Mouse (Mus musculus) midbrain, embryonic 13.5 days (tissue): ENCODE data around the gene Fryl. TPM values are rescaled to one million over a fixed set of nuclear protein-coding genes. Genes with fewer than 3 reads are reported as not detected.
A peak's percentile ranks its signal among the peaks of the same experiment; 100 is the strongest.

Source experiments
- ATAC-seq: fragments of 200-750 bp; cut with Nextera tagmentation; 2 replicates; pipeline ENCODE4 v1.8.0; 2017; ENCODE audit warnings: mild to moderate bottlenecking, moderate TSS enrichment, moderate library complexity
- H3K27ac ChIP-seq: fragments of 300-500 bp; sonication (generic); 2 replicates; pipeline ENCODE4 v1.5.1; 2015; ENCODE audit warnings: inconsistent platforms, mild to moderate bottlenecking, moderate library complexity
- H3K27me3 ChIP-seq: fragments of 300-500 bp; sonication (generic); 2 replicates; pipeline ENCODE4 v1.6.1; 2015; ENCODE audit warnings: mild to moderate bottlenecking, inconsistent platforms
- H3K36me3 ChIP-seq: fragments of 300-500 bp; sonication (generic); 2 replicates; pipeline ENCODE4 v1.6.1; 2015; ENCODE audit warnings: mild to moderate bottlenecking, inconsistent platforms
- H3K4me1 ChIP-seq: fragments of 300-500 bp; sonication (generic); replicated peaks from 2 replicates; pipeline ENCODE4 v1.6.1; 2015; ENCODE audit warnings: inconsistent platforms
- H3K4me2 ChIP-seq: fragments of 300-500 bp; sonication (generic); replicated peaks from 2 replicates; pipeline ENCODE4 v1.6.1; 2015; ENCODE audit warnings: moderate library complexity, mild to moderate bottlenecking, inconsistent platforms
- H3K4me3 ChIP-seq: fragments of 300-500 bp; sonication (generic); replicated peaks from 2 replicates; pipeline ENCODE4 v1.5.1; 2015; ENCODE audit warnings: mild to moderate bottlenecking, inconsistent platforms
- H3K9ac ChIP-seq: fragments of 300-500 bp; sonication (generic); replicated peaks from 2 replicates; pipeline ENCODE4 v1.6.1; 2015; ENCODE audit warnings: mild to moderate bottlenecking, inconsistent platforms
- H3K9me3 ChIP-seq: fragments of 300-500 bp; sonication (generic); 2 replicates; pipeline ENCODE4 v1.6.1; 2016; ENCODE audit warnings: mild to moderate bottlenecking, inconsistent platforms
- WGBS: fragments of 180-500 bp; shearing (Covaris S2); methylation state at CpG from one replicate; pipeline ENCODE4 v1.1.7; 2015; 5-methylcytosine and 5-hydroxymethylcytosine counted together
- polyA plus RNA-seq: library from polyadenylated mRNA; unstranded; fragments of >200 nt; fragmentation: Nextera tagmentation; extraction: Ambion mirVana; gene quantifications from 2 replicates; pipeline ENCODE4 v1.2.1, GENCODE M21; 2015

Gene Fryl
- polyA plus RNA-seq, 1 experiment from 2014 or later, result 51.2 TPM

DNA sequence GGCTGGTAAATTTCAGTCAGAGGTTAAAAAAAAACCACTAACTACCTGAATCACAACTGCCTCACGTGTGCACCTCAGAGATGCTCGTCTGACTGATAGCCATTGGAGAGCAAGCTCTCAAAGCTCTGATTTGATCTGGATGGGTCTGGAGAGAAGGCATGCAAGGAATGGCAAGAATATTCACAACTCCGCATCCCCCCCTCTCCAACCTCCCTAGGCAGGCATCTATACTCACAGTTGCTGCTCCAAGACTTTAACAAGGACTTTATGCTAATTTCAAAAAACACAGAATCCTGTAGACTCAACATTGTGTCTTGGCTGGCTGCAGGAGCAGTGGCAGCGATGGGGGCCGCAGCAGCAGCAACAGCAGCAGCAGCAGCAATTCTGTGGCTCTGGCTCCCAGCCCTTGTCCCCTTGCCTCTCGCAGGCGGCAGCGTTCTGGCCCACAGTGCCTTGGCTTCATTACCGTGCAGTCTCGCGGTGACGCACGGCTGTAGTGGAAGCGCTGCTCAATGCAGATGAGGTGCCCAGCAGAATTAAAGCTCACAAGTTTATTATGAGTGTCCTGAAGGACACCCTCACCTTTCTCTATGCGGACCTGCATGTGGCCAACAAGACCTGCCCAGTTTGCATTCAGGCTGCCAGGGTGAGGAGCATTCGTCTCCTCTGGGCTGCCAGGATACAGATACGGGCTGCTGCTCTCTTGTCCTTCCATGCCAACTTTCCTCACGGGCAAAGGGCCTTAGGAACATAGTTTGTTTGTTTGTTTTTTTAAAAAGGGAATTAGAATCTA lies 88.2 kb downstream of the Fryl start:
- Histone ChIP-seq H3K9me3 (no peaks in the 10 kb centered on the region), H3K27me3 (no peaks in the 10 kb centered on the region), H3K4me1 (peaks cover 50% of the 10 kb centered on the region), H3K4me3 (no peak overlapping the region), H3K36me3 (no peaks in the 10 kb centered on the region), H3K27ac (peak overlapping the region; percentile 58; the same call in 1 of the 2 replicates), H3K4me2 (peak overlapping the region; percentile 21; the same call in 1 of the 2 replicates), H3K9ac (0 out of 2 replicates have a peak overlapping the region, but pooled peaks have one; percentile 19)
- ATAC-seq, result peak; percentile 59
- WGBS, result 67% methylated on average over 18 of the region's 18 CpGs

DNA sequence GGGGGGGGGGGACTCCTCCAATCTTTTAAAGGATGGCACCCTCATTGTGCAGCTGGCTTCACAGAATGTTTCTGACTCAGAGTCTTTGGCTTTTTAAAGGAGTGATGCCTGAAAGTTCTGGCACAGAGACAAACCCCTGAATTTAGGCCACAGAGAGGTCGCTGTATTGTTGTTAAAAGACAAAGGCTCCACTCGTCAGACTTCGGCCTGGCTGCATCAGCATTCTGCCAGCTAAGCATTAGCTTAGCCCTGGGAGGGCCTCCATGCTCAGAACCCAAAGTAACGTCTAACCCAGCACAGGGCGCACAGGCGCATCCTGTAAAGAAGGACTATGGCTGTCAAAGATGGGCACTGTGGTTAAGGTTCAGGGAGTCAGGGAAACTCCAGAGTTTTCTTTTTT lies 92.4 kb downstream of the Fryl start:
- peak; percentile 61; the same call in 1 of the 2 replicates for ATAC-seq
- Histone ChIP-seq H3K36me3 (no peaks in the 10 kb centered on the region), H3K27me3 (no peaks in the 10 kb centered on the region), H3K4me3 (no peak overlapping the region), H3K27ac (no peak overlapping the region), H3K4me2 (no peak overlapping the region), H3K9me3 (no peaks in the 10 kb centered on the region), H3K4me1 (peaks cover 53% of the 10 kb centered on the region), H3K9ac (no peak overlapping the region)
- 16% methylated on average over 6 of the region's 6 CpGs for WGBS

- H3K4me2 ChIP-seq, result no peak overlapping the region
- H3K4me1 ChIP-seq, result peaks cover 47% of the 10 kb centered on the region
- no peaks in the 10 kb centered on the region for H3K36me3 ChIP-seq
- H3K4me3 ChIP-seq, result no peak overlapping the region
- H3K27ac ChIP-seq, result no peak overlapping the region
- H3K27me3 ChIP-seq, result no peaks in the 10 kb centered on the region
- no peak for ATAC-seq
- 90% methylated on average over 2 of the region's 2 CpGs for WGBS
- no peak overlapping the region for H3K9ac ChIP-seq
- H3K9me3 ChIP-seq, result no peaks in the 10 kb centered on the region
Measured at GRCm38 (mm10) chr5:73162492-73162891, 93.9 kb downstream of the Fryl start.

GRCm38 (mm10) chr5:73160440-73160839 lies 96.0 kb downstream of the Fryl start:
- Histone ChIP-seq H3K4me3 (no peak overlapping the region), H3K9me3 (no peaks in the 10 kb centered on the region), H3K4me1 (peaks cover 41% of the 10 kb centered on the region), H3K36me3 (no peaks in the 10 kb centered on the region), H3K27ac (no peak overlapping the region), H3K27me3 (no peaks in the 10 kb centered on the region), H3K4me2 (no peak overlapping the region), H3K9ac (no peak overlapping the region)
- 67% methylated on average over 9 of the region's 9 CpGs for WGBS
- ATAC-seq, result peak; percentile 56

DNA sequence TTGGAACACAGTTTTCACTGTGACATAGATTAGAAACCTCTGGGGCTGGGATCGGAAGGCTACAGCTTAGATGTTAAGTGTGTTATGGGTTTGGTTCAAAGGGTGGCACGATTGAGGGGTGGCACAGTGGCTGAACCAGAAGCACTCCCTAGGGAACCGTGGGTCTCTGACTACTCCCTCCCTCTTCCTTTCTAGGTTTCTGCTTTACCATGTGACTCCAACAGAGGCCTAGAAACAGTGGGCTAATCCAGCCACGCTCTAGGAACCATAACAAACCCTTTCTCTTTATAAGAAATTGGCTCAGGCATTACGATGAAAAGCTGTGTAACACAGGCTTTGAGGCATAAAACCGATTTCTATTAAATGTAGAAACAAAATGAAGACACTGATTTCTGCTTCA lies 98.9 kb downstream of the Fryl start:
- ATAC-seq, result no peak
- 72% methylated on average over 6 of the region's 6 CpGs for WGBS

DNA sequence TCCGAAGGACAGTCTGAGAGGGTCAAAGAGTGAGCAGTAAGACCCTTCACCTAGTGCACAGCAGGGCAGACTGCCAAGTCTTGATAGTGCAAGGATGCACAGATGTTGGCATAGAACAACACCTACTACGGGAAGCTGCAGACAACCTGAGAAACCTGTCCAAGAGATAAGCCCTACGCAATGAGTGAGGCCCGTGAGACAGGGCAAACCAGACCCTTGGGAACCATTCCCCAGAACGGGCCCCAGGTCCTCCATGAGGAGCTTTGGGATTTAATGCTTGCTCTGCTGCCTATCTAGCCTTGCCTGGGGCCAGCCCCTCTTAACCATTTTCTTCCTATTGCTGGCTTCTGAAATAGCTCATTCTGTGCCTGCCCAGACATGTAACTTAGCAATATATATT lies 99.4 kb downstream of the Fryl start:
- H3K4me3 ChIP-seq, result no peak overlapping the region
- H3K9ac ChIP-seq, result no peak overlapping the region
- peaks cover 23% of the 10 kb centered on the region for H3K4me1 ChIP-seq
- no peaks in the 10 kb centered on the region for H3K27me3 ChIP-seq
- ATAC-seq, result no peak
- WGBS, result 93% methylated on average over 5 of the region's 5 CpGs
- no peaks in the 10 kb centered on the region for H3K9me3 ChIP-seq
- no peaks in the 10 kb centered on the region for H3K36me3 ChIP-seq
- H3K4me2 ChIP-seq, result no peak overlapping the region
- H3K27ac ChIP-seq, result no peak overlapping the region

More for the DNA sequence above, 98.9 kb downstream of the Fryl start:
- Histone ChIP-seq H3K9ac (no peak overlapping the region), H3K36me3 (no peaks in the 10 kb centered on the region), H3K27me3 (no peaks in the 10 kb centered on the region), H3K4me2 (no peak overlapping the region), H3K4me1 (peaks cover 24% of the 10 kb centered on the region), H3K9me3 (no peaks in the 10 kb centered on the region), H3K27ac (no peak overlapping the region), H3K4me3 (no peak overlapping the region)

GRCm38 (mm10) chr5:73156226-73156926 lies 100.0 kb downstream of the Fryl start:
- WGBS, result 89% methylated on average over 15 of the region's 15 CpGs
- ATAC-seq, result no peak
- Histone ChIP-seq H3K4me3 (no peak overlapping the region), H3K4me2 (no peak overlapping the region), H3K27me3 (no peaks in the 10 kb centered on the region), H3K27ac (no peak overlapping the region), H3K9me3 (no peaks in the 10 kb centered on the region), H3K9ac (no peak overlapping the region), H3K36me3 (no peaks in the 10 kb centered on the region), H3K4me1 (peaks cover 23% of the 10 kb centered on the region)

- 0 out of 2 replicates have a peak, but pooled peaks have one; percentile 4 for ATAC-seq
- no peaks in the 10 kb centered on the region for H3K36me3 ChIP-seq
- H3K9me3 ChIP-seq, result no peaks in the 10 kb centered on the region
- H3K4me3 ChIP-seq, result no peak overlapping the region
- H3K27ac ChIP-seq, result no peak overlapping the region
- no peak overlapping the region for H3K4me2 ChIP-seq
- 95% methylated on average over 14 of the region's 14 CpGs for WGBS
- H3K27me3 ChIP-seq, result no peaks in the 10 kb centered on the region
- no peak overlapping the region for H3K9ac ChIP-seq
- H3K4me1 ChIP-seq, result peaks cover 18% of the 10 kb centered on the region
Measured at GRCm38 (mm10) chr5:73153802-73154465, 102.5 kb downstream of the Fryl start.

DNA sequence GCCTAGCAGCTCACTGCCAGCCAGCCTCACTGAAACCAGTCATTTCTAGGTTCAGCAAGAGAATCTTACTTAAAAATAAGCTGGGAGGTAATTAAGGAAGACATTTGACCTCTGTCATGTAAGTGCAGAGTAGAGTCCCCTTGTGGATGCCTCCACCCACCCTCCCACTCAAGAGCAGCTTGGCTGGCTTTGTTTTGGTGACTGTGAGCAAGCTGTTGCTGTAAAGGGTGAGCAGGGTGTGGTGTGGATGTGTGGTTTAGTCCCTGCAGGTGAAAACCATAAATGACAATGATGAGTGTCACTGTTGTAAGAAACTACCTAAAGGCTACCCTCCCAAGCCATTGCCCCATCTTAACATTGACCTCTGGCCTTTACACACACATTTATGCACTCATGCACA lies 104.2 kb downstream of the Fryl start:
- no peak for ATAC-seq
- Histone ChIP-seq H3K9ac (no peak overlapping the region), H3K4me2 (no peak overlapping the region), H3K27me3 (no peaks in the 10 kb centered on the region), H3K9me3 (no peaks in the 10 kb centered on the region), H3K36me3 (peaks cover 3% of the 10 kb centered on the region), H3K4me1 (peaks cover 6% of the 10 kb centered on the region; the same call in 1 of the 2 replicates), H3K27ac (no peak overlapping the region), H3K4me3 (no peak overlapping the region)

DNA sequence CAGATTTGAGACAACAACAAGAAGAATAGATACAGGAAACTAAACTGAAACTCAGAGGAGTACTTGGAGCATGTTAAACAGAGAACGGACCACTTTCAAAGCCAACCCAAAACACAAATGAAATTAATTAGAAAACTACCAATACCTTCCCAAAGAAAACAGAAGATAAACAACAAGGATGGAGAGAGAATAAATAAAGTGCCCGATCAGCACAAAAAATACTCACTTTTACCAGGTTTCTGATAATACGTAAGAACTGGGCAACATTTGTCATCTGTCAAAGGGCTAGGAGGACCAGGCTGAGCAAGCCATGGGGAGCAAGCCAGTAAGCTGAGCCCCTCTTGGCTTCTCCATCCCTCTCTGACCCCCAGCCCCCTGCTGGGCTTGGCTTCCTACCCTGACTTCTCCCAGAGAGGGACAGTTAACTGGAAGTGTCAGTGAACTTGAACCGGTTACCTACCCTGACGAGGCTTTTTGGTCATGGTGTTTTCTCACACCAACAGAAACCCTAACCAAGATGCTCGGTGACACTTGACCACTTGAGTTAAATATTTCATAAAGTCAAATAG lies 105.5 kb downstream of the Fryl start:
- H3K27me3 ChIP-seq, result no peaks in the 10 kb centered on the region
- H3K4me1 ChIP-seq, result no peaks in the 10 kb centered on the region
- H3K4me3 ChIP-seq, result no peak overlapping the region
- no peak for ATAC-seq
- H3K27ac ChIP-seq, result no peak overlapping the region
- H3K36me3 ChIP-seq, result peaks cover 14% of the 10 kb centered on the region
- H3K9ac ChIP-seq, result no peak overlapping the region
- no peak overlapping the region for H3K4me2 ChIP-seq
- H3K9me3 ChIP-seq, result no peaks in the 10 kb centered on the region
- WGBS, result 93% methylated on average over 6 of the region's 6 CpGs

DNA sequence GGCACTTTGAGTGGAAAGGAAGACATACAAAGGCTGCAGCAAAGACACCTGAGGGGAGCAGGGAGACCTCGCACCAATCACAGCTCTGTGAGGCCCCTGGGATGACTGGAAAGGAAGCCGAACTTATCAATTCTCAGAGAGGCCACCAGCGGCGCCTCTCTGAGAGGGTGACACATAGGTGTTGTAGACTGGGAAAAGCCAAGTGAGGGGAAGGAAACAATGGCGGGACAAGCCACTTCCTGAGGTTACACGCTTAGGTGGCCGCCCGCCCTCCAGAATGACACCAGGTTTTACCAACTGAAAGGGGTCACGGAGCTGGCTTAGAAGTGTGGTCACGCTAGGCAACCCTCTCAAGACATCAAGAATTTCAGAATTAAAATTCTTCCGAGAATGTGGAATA lies 111.4 kb downstream of the Fryl start:
- H3K4me1 ChIP-seq, result no peaks in the 10 kb centered on the region
- H3K9ac ChIP-seq, result no peak overlapping the region
- H3K4me3 ChIP-seq, result no peak overlapping the region
- no peaks in the 10 kb centered on the region for H3K9me3 ChIP-seq
- H3K27me3 ChIP-seq, result no peaks in the 10 kb centered on the region
- H3K4me2 ChIP-seq, result no peak overlapping the region
- WGBS, result 89% methylated on average over 11 of the region's 11 CpGs
- peaks cover 15% of the 10 kb centered on the region for H3K36me3 ChIP-seq
- no peak for ATAC-seq
- H3K27ac ChIP-seq, result no peak overlapping the region

DNA sequence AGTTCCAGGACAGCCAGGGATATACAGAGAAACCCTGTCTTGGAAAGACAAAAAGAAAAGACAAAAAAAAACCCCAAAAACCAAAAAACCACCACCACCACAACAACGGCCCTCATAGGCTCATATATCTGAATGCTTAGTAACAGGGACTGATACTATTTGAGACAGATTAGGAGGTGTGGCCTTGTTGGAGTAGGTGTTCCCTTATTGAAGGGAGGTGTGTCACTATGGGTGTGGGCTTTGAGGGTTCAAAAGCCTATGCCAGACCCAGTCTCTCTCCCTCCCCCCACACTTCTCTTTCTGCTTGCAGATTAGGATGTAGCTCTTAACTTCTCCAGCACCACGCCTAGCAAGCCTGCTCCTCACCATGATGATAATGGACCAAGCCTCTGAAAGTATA lies 114.7 kb downstream of the Fryl start:
- H3K9me3 ChIP-seq, result no peaks in the 10 kb centered on the region
- H3K36me3 ChIP-seq, result peaks cover 13% of the 10 kb centered on the region
- WGBS, result 92% methylated on average over 2 of the region's 2 CpGs
- no peak overlapping the region for H3K9ac ChIP-seq
- ATAC-seq, result no peak
- no peaks in the 10 kb centered on the region for H3K4me1 ChIP-seq
- H3K27ac ChIP-seq, result no peak overlapping the region
- H3K4me2 ChIP-seq, result no peak overlapping the region
- H3K27me3 ChIP-seq, result no peaks in the 10 kb centered on the region
- no peak overlapping the region for H3K4me3 ChIP-seq
